Comparison of ENCODE assay signal across 8 mouse cellular contexts in the genomic region with DNA sequence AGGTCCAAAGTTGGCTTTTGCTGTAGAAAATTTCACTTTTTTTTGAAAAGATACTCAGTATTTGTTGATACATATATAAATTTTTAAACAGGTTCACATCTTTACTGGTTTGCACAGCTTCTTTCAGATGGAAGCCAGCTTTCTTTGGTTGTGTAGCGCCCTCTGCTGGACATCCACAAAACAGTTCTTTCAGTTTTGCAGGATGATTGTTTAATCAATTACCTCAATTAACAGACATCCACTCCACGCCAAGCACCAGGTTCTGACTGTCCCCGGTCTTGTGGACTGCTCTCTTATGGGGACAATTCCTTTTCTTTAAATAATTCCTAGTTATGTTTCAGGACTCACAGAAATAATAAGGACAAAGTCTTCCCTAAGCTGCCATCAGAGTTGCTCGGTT. TPM values are rescaled to one million over a fixed set of nuclear protein-coding genes. Genes with fewer than 3 reads are reported as not detected.
DNase-seq lines count a peak whose midpoint lies in the region; ATAC-seq lines count a peak whose summit lies in the region.

No protein-coding gene starts in this region.

- H3K9ac ChIP-seq in midbrain, embryonic 11.5 days (ENCODE audit: low read length), result no peak overlapping the region
- H3K9ac ChIP-seq in midbrain, embryonic 13.5 days (replicated peaks), result no peak overlapping the region
- H3K9ac ChIP-seq in hindbrain, embryonic 11.5 days (ENCODE audit: low read depth, low read length), result no peak overlapping the region

- H3K4me3 ChIP-seq in midbrain, embryonic 11.5 days (ENCODE audit: low read depth, low read length), result no peak overlapping the region
- H3K4me3 ChIP-seq in midbrain, embryonic 13.5 days (replicated peaks), result no peak overlapping the region
- no peak overlapping the region for H3K4me3 ChIP-seq in hindbrain, embryonic 11.5 days (ENCODE audit: low read depth, low read length)

- no peak overlapping the region for H3K4me2 ChIP-seq in midbrain, embryonic 11.5 days
- no peak overlapping the region for H3K4me2 ChIP-seq in midbrain, embryonic 13.5 days (replicated peaks)
- H3K4me2 ChIP-seq in hindbrain, embryonic 11.5 days (replicated peaks; ENCODE audit: low read depth, low read length), result no peak overlapping the region

- H3K27me3 ChIP-seq in midbrain, embryonic 11.5 days (ENCODE audit: control insufficient read depth, insufficient read depth, low read length), result no peaks in the 10 kb centered on the region
- no peaks in the 10 kb centered on the region for H3K27me3 ChIP-seq in midbrain, embryonic 13.5 days
- H3K27me3 ChIP-seq in hindbrain, embryonic 11.5 days (ENCODE audit: control insufficient read depth, insufficient read depth, low read length), result no peaks in the 10 kb centered on the region

- peak; percentile 95 for DNase-seq in midbrain, embryonic 11.5 days (ENCODE audit: low spot score, missing footprints)
- DNase-seq in ZHBTc4 (ENCODE audit: low read depth, low spot score), result peak; percentile 69
- DNase-seq in embryo, embryonic 11.5 days (ENCODE audit: low read depth, low spot score), result peak; percentile 41
- peak; percentile 78 for DNase-seq in hindbrain, embryonic 11.5 days (ENCODE audit: low spot score)
- peak; percentile 32 to 77 for DNase-seq in left cerebral cortex, postnatal 14 days (ENCODE audit: low spot score in 2 of 2)
- DNase-seq in yolk sac, embryonic 10.5 days (ENCODE audit: low spot score), result no peak

- intact Hi-C loops in left cerebral cortex, postnatal 14 days (cut with DNase I), result loop anchor here (2.0 to 10.0 kb wide), 3 partner anchors 181 to 611 kb away; no protein-coding TSS in a partner anchor

- H3K27ac ChIP-seq in midbrain, embryonic 11.5 days (ENCODE audit: low read depth, low read length), result no peak overlapping the region
- no peak overlapping the region for H3K27ac ChIP-seq in midbrain, embryonic 13.5 days
- no peak overlapping the region for H3K27ac ChIP-seq in hindbrain, embryonic 11.5 days (ENCODE audit: low read depth, low read length)

- ATAC-seq in midbrain, embryonic 11.5 days (ENCODE audit: low FRiP score), result peak; percentile 51; the same call in 1 of the 2 replicates
- no peak; the same call in 1 of the 2 replicates for ATAC-seq in midbrain, embryonic 13.5 days
- peak; percentile 35; the same call in 1 of the 2 replicates for ATAC-seq in hindbrain, embryonic 11.5 days (ENCODE audit: low FRiP score)
- peak; percentile 51; the same call in 1 of the 2 replicates for ATAC-seq in neutrophil, adult 5-6 weeks (ENCODE audit: extremely low read depth, insufficient number of reproducible peaks, low FRiP score, poor library complexity, severe bottlenecking)

- H3K4me1 ChIP-seq in midbrain, embryonic 11.5 days (ENCODE audit: control insufficient read depth, insufficient read depth, low read length), result no peaks in the 10 kb centered on the region
- no peaks in the 10 kb centered on the region for H3K4me1 ChIP-seq in midbrain, embryonic 13.5 days (replicated peaks)
- no peaks in the 10 kb centered on the region for H3K4me1 ChIP-seq in hindbrain, embryonic 11.5 days (replicated peaks; ENCODE audit: control insufficient read depth, insufficient read depth, low read length)

- no peaks in the 10 kb centered on the region for H3K9me3 ChIP-seq in midbrain, embryonic 11.5 days (ENCODE audit: control insufficient read depth, low read length)
- H3K9me3 ChIP-seq in midbrain, embryonic 13.5 days, result no peaks in the 10 kb centered on the region; the same call in 1 of the 2 replicates
- H3K9me3 ChIP-seq in hindbrain, embryonic 11.5 days (ENCODE audit: control insufficient read depth, low read length), result no peaks in the 10 kb centered on the region

- 22% methylated on average over 4 of the region's 4 CpGs for WGBS in midbrain, embryonic 11.5 days
- 19% methylated on average over 4 of the region's 4 CpGs for WGBS in midbrain, embryonic 13.5 days
- 28% methylated on average over 4 of the region's 4 CpGs for WGBS in hindbrain, embryonic 11.5 days

- no peaks in the 10 kb centered on the region for H3K36me3 ChIP-seq in midbrain, embryonic 11.5 days (ENCODE audit: control insufficient read depth, insufficient read depth, low read length)
- H3K36me3 ChIP-seq in midbrain, embryonic 13.5 days, result no peaks in the 10 kb centered on the region
- no peaks in the 10 kb centered on the region for H3K36me3 ChIP-seq in hindbrain, embryonic 11.5 days (ENCODE audit: control insufficient read depth, insufficient read depth, low read length)

RNA-seq across cellular contexts. Expression of a gene that starts 17.9 kb away (rescaled TPM):
- polyA plus RNA-seq in midbrain, embryonic 11.5 days (2014; fragmentation: Nextera tagmentation; extraction: Ambion mirVana), result not detected in 2 replicates
- 0.07 TPM in 1 of 2 replicates, not detected in the other for polyA plus RNA-seq in midbrain, embryonic 13.5 days (2015; fragmentation: Nextera tagmentation; extraction: Ambion mirVana)
- polyA plus RNA-seq in hindbrain, embryonic 11.5 days (2014; fragmentation: Nextera tagmentation; extraction: Ambion mirVana), result 0.19 TPM in 1 of 2 replicates, not detected in the other
- 1 to 10 TPM; 2.0 to 2.2 TPM for total RNA-seq in left cerebral cortex, postnatal 14 days (2021)
- total RNA-seq in neutrophil, adult 5-6 weeks (2017), result 23.5 and 24.2 TPM in 2 replicates

RNA-seq across cellular contexts. Expression of a gene that starts 54.2 kb away (rescaled TPM):
- 1.7 and 1.9 TPM in 2 replicates for polyA plus RNA-seq in midbrain, embryonic 11.5 days (2014; fragmentation: Nextera tagmentation; extraction: Ambion mirVana)
- 1.2 and 1.3 TPM in 2 replicates for polyA plus RNA-seq in midbrain, embryonic 13.5 days (2015; fragmentation: Nextera tagmentation; extraction: Ambion mirVana)
- 1.5 and 2.3 TPM in 2 replicates for polyA plus RNA-seq in hindbrain, embryonic 11.5 days (2014; fragmentation: Nextera tagmentation; extraction: Ambion mirVana)
- total RNA-seq in left cerebral cortex, postnatal 14 days (2021), result 1 to 10 TPM; 3.5 to 3.8 TPM
- 33.4 and 36.9 TPM in 2 replicates for total RNA-seq in neutrophil, adult 5-6 weeks (2017)
